Mouse (Mus musculus) T-helper 17 cell (primary cell): ENCODE results near the gene Dusp1.

Source experiments
- in situ Hi-C, 2 experiments: fragments of 300-600 bp; cut with MboI, MseI; formaldehyde crosslinking; loops; 1 replicate in 1 of 2; 2 replicates in 1 of 2; pipeline ENCODE4 v1.15.1; 2025; ENCODE audit warnings: high pct_unique_total_duplicates in 2 of 2

Gene Dusp1

GRCm38 (mm10) chr17:26527291-26527690 is 34.6 kb downstream of the Dusp1 start:
- in situ Hi-C loops: no loop called here

GRCm38 (mm10) chr17:26525316-26525715 is 36.6 kb downstream of the Dusp1 start:
- in situ Hi-C loops: no loop called here

GRCm38 (mm10) chr17:26524801-26525200 is 37.1 kb downstream of the Dusp1 start:
- in situ Hi-C loops: no loop called here

- in situ Hi-C loops: no loop called here
Observed at GRCm38 (mm10) chr17:26524316-26524715, 37.6 kb downstream of the Dusp1 start.

GRCm38 (mm10) chr17:26522711-26523110 is 39.2 kb downstream of the Dusp1 start:
- in situ Hi-C loops: no loop called here

- in situ Hi-C loops: no loop called here
Observed at GRCm38 (mm10) chr17:26518306-26518705, 43.6 kb downstream of the Dusp1 start.

GRCm38 (mm10) chr17:26515675-26516074 is 46.3 kb downstream of the Dusp1 start:
- in situ Hi-C loops: no loop called here

- in situ Hi-C loops: no loop called here
Observed at GRCm38 (mm10) chr17:26514581-26515030, 47.3 kb downstream of the Dusp1 start.

- in situ Hi-C loops: no loop called here
Observed at GRCm38 (mm10) chr17:26513459-26514290, 48.3 kb downstream of the Dusp1 start.

- in situ Hi-C loops: no loop called here
Observed at GRCm38 (mm10) chr17:26512961-26513360, 49.0 kb downstream of the Dusp1 start.

- in situ Hi-C loops: no loop called here
Observed at GRCm38 (mm10) chr17:26511816-26512774, 49.8 kb downstream of the Dusp1 start.

- in situ Hi-C loops: no loop called here
Observed at GRCm38 (mm10) chr17:26511256-26511655, 50.7 kb downstream of the Dusp1 start.

- in situ Hi-C loops: no loop called here
Observed at GRCm38 (mm10) chr17:26510146-26511045, 51.5 kb downstream of the Dusp1 start.

GRCm38 (mm10) chr17:26508961-26509771 is 52.8 kb downstream of the Dusp1 start:
- in situ Hi-C loops: loop anchor here in 1 of 2 experiments (10.0 kb wide), 1 partner anchor 1494 kb away; the partner anchor contains the start of genes Cramp1l and Ift140

- in situ Hi-C loops: loop anchor here in 1 of 2 experiments (10.0 kb wide), 1 partner anchor 1494 kb away; the partner anchor contains the start of genes Cramp1l and Ift140
Observed at GRCm38 (mm10) chr17:26508345-26508960, 53.5 kb downstream of the Dusp1 start.

- in situ Hi-C loops: loop anchor here in 1 of 2 experiments (10.0 kb wide), 1 partner anchor 1493 kb away; the partner anchor contains the start of genes Cramp1l and Ift140
Observed at GRCm38 (mm10) chr17:26507966-26508344, 54.0 kb downstream of the Dusp1 start.

GRCm38 (mm10) chr17:26506997-26507871 is 54.7 kb downstream of the Dusp1 start:
- in situ Hi-C loops: loop anchor here in 1 of 2 experiments (10.0 kb wide), 1 partner anchor 1492 kb away; the partner anchor contains the start of genes Cramp1l and Ift140

- in situ Hi-C loops: loop anchor here in 1 of 2 experiments (10.0 kb wide), 1 partner anchor 1491 kb away; the partner anchor contains the start of genes Cramp1l and Ift140
Observed at GRCm38 (mm10) chr17:26506031-26506641, 55.8 kb downstream of the Dusp1 start.
